Mouse (Mus musculus) erythroblast, embryonic 14.5 days (primary cell): ENCODE data around the gene Srpr.

Experiments used
- GATA1 ChIP-seq: IDR thresholded peaks from 2 replicates; pipeline ENCODE4 v1.6.1; 2012; ENCODE audit warnings: low read length, inconsistent platforms, mixed read lengths
- TAL1 ChIP-seq: IDR thresholded peaks from 3 replicates; pipeline ENCODE4 v1.6.1; 2012; ENCODE audit warnings: low read length, inconsistent platforms, mixed read lengths

DNA sequence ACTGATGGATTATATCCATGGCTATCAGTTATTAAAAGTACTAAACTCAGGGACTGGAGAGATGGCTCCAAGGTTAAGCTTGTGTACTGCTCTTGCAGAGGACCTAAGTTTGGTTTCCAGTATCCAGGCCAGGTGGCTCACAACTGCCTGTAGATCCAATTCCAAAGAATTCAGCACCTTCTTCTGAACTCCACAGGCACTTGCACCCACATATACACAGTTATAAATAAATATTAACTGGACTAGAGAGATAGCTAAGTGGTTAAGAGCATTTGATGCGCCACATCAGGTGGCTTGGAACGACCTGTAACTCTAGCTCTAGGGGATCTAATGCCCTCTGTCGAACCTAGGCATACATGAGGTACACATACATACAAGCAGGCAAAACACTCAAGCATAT, 28.7 kb downstream of the Srpr start:
- TF ChIP-seq GATA1 (no peak), TAL1 (no peak)
